Mouse (Mus musculus) frontal cortex, postnatal 10 days (tissue): ENCODE results near the gene Ctns.

Source experiments
- DNase-seq, 2 experiments: peaks; one replicate each; pipeline ENCODE4 v3.0.0; 2022; ENCODE audit warnings: low spot score in 2 of 2, mixed read lengths in 1 of 2

Gene Ctns

DNA sequence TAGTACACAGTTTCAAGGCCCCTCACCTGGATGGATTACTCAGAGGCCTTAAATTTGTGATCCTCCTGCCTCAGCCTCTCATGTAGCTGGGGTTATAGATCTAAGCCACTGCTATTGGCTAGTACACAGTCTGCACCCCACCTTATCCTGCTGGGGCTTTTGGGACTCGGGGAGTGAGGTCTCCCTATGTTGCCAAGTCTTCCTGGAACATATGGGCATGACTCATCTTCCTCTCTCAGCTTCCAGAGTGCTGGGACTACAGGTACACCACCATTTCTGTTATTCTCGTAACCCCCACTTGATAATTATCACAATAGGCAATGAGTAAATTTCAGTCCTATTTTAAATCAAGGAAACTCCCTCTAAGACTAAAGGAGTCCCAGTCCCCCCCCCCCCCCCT, 4.4 kb downstream of the Ctns start:
- no peak for DNase-seq

DNA sequence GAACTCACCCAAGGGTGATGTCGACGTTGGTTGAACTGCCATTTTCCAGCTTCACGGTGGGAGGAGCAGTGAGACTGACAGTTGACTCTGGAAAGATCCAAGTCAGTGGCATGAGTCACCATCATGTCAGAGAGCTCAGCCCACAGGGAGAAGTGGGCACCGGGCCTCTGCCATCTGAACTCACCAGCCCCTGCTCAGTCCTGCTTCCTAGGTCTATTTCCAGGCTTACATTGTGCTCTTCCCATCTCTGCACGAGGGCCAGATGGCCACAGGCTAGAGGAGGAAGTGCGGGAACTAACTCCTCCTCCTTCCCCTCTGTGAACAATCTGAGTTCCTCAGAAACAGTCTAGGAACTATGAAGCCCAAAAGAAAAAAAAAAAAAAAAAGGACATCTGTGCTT, 5.8 kb downstream of the Ctns start:
- DNase-seq = no peak

DNA sequence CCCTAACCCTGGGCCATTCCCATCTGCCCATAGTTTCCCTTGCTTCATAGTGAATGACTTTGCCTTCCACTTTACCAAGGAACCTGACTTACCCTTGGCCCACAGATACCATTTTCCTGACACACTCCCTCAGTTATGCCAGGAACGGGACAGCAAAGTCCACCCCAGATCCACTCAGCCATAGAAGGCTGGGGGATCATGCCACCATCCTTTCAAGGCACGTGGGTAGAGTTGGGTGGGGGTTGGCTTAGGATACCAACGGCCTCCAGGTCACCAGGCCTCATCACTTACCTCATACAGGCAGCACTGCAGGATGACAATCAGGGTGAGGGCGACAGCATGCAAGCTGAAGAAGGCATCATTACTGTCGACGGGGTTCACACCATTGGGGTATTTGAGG, 11.6 kb downstream of the Ctns start:
- DNase-seq = no peak

DNA sequence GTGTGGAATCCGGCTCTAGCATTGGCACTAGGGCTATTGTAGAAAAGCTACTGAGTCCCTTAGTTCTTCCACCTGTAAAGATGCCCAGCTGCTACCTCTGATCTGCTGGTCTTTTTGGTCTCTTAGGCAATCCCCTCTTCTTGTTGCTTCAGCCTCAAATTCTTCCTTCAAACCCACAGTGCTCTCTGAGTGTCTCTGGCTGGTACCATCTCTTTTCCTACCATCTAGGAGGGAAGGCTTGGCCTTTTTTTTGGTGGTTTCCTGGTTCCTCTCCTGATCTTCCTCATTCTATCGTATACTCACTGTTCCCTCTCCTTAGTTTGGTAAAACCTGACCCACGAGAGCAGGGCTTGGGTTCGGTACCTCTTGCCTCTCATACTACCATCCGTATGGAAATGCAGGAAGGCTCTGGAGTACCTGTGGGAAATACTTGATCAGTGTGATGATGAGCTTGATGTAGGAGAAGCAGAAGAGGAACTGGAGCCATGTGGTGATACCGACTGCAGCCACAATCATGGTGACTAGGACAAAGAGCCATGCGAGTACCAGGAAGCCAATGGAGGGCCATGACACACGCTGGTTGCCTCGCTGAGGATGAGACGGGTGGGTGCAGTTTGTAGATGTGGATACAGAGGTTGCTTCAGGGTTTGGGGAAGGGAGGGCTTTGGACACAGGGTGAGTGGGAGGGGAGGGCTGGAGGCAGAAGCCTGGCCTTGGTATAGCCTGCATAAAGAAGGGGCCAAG, 12.8 kb downstream of the Ctns start:
- DNase-seq = no peak

DNA sequence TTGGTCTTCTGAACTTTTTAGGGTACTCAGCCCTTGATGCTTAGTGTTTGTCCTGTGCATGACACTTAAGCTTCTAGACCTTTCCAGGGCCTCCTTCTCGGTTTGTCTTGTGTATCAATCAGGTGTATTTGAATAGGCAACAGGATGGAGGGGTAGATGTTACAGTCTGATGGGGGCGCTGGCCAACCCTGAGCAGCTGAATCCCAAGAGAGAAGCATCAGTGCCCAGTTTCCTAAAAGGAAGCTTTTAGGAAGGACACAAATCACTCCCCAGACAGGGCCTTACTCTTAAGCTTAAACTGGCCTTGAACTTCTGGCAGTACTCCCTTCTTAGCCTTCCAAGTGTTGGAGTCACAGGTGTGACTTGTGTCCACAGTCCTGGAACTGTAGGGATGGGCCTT, 20.9 kb downstream of the Ctns start:
- no peak for DNase-seq

DNA sequence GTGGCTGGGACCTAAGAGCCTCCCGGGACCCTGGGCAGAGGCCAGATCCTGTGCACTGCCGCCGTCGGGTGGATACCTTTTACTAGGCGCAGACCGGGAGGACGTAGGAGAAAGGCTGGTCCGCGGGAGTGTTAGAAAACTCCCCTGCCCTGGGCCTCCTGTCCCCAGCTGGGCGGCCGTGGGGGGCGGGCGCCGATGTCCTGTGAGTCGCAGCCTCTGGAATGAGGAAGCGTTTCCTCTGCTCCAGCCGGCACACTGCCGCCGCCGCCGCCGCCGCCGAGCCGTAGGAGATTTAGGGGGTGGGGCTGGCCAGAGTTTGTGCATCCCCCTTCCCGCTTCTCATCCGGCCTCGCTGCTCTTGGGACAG, 21.4 kb downstream of the Ctns start:
- peak; percentile 45 to 54 for DNase-seq

DNA sequence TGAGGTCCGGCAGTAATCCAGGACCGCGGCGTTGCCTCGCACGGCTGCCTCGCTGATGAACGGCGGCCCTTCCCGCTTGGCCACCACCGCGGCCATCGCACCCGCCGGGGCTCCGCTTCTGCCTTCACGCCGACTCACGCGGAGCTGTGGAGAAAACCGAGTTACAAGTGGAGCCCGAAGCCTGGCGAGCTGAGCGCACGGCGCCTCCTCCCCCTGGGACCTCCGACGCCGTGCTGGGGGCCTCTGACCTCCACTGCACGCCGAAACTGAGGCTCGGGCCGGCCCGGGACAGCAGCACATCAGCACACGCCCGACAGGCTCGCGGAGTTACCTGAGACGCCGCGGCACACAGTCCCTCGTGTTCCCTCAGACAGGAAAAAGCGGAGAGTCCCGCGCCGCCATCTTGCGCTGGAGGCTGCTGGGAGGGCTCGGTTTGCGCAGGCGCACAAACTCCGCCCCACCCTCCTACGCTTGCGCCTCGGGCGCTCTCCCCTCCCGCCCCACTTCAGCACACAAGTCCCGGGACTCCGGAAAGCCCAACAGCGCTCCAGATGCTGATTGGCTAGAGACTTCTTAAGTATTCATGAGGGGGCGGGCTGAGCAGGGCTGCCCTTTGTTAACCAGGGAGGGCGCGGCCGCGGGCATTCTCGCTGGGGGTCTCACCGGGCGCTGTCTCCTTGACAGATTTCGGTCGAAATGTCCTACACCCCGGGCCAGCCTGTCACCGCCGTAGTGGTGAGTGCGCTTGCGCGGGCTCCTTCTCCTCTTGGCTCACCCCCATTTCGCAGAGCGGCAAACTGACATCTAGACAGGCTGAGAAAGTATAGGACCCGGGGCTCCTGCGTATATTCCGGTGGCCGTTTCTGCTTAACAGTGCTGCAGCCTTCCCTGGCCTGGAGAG, 22.0 kb downstream of the Ctns start, which contains the start of the genes Emc6 and Tax1bp3:
Gene Emc6, minus strand, starts transcription at position 430 of the 901 bp plus-strand sequence.
Gene Tax1bp3, plus strand, starts transcription at position 476 of the 901 bp plus-strand sequence.
- peak; percentile 93 for DNase-seq

DNA sequence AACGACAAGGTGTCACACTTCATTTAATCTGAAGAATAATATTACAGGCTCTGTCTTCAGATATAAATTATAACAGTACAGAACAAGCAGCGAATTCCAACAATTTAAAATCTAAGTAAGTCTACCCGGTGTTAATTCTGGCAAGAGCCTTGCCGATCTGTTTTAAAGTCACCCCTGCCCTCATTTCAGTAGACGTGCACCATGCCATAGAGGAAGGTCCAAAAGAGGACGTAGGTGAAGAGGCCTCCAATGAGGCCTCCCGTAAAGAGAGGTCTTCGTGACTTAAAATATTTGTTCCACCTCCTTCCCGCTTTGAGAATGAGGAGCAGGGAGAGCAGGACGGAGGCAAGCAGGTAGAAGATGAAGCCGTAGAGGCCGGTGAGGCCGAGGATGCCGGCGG, 22.7 kb downstream of the Ctns start:
- DNase-seq = no peak

DNA sequence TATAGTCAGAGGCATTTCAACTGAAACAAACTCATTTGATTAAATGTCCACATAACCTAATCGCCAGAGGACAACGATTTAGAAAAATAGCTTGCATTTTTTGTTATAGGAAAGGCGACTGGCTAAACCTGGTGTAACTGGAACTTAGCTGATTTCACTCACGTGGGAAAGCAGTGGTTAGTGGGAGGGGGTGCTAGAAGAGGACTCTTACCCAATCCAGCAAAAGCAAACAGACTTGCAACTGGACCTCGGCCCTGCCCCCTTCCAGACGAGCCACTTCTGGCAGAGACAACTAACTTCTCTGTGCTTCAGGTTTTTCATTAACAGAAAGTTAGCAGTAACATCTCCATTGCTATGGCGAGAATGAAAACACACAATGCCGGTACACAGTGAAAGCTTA, 23.2 kb downstream of the Ctns start:
- no peak for DNase-seq

DNA sequence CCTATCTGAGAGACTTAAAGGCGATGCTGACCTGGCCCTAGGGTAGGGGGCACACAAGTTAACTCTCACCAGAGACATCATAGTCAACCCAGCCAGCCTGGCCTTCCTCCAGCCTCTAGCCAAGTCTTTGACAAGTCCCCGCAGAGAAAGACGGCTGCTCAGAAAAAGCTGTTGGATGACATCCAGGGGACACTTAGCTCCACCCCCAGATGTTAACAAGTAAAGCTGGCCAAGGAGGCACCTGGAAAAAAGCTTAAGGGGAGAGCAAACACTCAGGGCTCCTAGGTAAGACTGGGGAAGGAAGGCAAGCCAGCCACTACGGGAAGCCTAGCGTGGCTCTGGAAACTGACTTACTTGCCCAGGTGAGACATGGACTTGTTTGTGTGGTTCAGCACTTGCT, 26.7 kb downstream of the Ctns start:
- DNase-seq = no peak

DNA sequence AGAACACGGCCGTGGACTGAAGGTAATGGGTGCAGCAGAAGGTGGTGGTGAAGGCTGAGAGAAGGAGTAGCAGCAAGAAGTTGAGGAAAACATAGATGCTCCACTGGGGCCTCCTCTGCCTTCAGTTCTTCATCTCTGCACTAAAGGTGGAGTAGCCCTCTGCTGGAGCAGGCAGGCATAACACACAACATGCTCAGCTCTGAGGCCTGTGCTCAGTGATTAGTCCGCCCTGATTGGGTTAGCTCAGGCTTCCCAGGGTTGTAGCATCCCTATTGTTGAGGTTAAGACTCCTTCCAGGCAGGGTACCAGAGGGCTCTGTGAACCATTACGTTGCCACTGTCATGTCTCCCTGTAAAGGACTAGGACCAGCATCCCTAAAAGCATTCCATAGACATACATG, 29.6 kb downstream of the Ctns start:
- no peak for DNase-seq

DNA sequence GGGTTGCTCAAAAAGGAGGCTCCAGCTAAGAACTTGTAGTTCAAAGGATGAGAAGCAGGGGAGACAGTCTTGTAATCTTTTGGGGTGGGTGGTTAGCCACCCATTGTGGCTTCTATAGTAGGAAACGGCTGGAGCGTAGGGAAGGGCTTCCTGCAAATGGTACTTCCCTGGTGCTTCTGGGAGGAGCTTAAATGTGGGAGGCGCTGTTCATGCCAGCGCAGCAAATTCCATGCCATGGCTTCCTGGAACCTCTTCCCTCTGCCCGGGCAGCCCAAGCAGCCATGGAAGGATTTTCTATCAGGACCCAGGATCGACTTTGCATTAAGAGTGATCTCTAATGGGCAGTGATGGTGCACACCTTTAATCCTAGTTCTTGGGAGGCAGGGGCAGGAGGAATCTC, 30.3 kb downstream of the Ctns start:
- DNase-seq = no peak

DNA sequence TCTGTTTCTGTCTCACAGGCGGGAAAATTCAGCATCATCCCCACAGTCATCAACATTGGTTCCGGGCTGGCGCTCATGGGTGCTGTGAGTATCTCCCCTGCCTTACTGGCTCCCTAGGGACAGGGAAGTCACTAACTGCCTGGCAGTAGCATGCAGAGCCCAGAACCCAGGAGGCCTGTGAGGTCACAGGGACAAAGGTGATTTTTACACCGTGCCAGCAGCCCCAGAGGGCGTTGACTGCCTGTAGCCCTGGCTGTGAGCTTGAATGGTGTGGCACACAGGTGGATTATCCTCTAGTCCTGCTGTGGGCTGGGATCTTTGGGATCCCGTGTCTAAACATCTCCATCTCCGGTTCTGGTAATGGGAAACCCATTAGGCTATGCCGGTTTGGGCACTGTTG, 30.8 kb downstream of the Ctns start:
- no peak for DNase-seq

DNA sequence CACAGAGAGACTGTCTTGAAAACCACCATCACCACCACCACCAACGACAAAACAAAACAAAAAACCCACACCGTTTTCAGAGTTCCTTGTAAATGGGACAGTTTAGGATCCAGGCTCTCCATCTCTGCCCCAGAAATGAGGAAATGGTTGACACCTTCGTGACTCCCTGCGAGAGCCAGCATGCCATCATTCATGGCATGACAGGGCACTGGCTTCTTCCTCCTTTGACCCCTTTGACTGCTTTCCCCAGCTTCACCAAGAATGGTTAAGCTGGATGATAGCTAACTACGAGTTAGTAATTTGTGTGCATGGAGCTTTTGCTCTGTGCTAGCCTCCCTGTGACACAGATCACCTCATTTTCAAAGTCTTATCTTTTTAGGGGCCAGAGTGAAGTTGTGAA, 36.6 kb downstream of the Ctns start:
- DNase-seq = no peak

DNA sequence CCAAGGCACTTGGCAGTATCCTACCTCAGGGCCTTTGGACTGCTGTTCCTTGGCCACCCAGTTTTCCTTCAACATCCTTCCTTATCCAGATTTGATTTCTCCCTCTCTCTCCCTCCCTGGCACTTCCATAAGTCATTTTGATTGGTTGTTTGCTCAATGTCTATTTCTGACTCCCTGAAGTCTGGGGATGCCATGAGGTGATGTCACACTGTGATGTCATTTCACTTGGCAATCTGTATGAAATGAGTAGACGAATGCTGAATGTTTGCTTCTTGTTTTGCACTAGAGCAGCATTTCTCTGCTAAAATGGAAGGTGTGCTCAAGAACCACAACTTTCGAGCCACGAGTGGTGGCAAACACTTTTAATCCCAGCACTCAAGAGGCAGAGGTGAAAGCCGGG, 37.2 kb downstream of the Ctns start:
- DNase-seq = no peak

DNA sequence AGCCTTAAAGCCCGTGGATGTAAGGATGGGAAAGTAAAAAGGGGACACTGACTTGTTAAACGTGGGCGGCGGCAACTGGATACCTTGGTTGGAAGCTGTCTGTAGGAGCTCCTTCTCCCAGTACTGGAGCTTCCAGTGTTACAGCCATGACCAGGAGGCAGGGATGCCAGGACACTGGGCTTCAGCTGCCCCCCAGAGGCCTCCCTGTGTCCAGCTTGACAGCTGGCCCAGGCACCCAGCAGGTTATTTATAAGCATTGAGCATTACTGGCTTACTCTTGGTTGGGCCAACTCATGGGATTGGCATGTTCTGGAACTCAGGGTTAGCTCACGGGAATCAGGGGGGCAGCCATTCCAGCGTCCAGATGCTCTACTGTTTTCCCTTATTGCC, 38.0 kb downstream of the Ctns start:
- DNase-seq = no peak

DNA sequence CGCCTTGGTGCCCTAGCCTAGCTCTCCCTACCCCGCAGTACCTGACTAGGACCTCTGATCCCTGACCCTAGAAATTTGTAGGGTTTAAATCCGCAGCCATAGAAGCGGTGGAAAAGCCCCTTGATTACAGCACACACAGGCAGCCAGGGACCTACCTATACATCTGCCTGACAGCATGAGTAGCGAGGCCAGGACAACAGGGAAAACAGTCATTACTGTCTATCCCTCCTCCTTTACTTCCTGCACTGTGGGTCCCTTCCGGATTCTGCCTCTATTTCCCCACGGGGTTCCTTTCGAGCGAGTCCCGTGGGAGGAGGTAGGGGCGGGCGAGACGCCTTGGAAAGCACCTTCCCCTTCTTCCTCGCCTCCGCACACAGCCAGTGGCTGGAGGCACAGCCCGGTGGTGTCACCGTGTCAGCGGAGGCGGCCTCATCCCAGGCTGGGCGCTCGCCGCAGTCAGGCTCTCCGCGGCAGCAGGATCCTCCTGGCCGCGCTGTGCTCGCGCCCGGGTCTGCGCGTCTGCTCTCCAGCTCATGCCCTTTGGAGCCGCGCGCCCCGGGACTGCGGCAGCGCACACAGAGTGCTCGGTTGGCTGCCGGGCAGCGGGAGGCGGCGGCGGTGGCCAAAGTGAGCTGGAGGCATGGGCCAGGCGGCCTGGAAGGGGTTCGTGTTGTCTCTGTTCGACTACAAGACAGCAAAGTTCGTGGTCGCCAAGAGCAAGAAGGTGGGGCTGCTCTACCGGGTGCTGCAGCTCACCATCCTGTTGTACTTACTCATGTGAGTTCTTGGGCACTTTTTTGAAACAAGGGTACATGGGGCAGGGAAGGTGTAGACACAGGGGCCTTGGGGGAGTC, 38.7 kb downstream of the Ctns start, which contains the start of gene P2rx5:
Gene P2rx5, plus strand, starts transcription at position 465 of the 854 bp plus-strand sequence.
- no peak for DNase-seq

DNA sequence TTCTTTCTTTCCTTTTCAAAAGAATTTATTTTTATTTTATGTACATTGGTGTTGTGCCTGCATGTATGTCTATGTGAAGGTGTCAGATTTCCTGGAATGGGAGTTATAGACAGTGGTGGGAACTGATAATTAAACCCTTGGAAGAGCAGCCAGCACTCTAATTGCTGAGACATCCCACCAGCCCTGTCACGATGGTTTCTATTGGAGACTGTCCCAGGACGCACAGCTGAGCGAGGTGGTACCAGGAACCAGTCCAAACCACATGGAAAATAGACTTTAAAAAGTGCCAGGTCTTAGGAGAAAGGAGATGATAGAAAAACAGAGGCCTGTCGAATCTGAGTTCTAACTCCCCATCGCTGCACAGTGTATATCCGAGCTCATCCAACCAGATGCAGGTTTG, 43.8 kb downstream of the Ctns start:
- DNase-seq = no peak

DNA sequence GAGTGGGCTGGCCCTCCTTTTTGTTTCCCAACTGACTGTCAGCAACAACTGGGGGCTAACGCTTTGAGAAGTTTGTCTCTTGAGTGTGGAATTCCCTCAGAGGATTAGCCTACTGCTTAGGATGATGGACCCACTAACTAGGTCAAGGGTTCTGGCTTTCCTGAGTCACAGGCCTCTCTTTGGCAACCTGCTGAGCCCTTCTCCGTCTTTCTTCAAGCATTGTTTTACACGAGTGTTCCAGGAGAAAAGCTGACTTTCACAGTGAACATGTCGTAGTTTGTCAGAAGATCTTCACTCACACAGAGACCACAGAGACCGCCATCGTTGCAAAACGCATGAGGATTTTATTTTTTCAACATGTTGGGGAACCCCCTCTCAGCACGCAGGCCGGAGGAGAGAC, 50.6 kb downstream of the Ctns start:
- DNase-seq = no peak

DNA sequence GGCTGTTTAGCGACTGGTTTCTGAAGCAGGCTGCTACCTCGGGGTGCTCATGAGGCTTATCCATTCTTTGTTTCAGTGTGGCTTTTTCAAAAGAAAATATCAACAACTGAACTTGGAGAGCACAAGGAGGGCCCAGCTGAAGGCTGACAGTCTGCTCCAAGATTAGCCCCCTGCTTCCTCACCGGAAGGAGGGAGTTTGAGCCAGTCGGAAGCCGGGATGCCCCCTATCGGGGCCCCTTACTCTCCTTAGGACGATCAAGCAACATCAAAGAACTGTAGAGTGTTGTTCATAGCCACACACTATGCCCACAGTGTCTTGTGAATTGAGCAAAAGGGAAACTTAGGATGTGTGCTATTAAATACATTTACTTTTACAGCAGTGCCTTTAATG, 51.9 kb downstream of the Ctns start:
- DNase-seq = no peak

DNA sequence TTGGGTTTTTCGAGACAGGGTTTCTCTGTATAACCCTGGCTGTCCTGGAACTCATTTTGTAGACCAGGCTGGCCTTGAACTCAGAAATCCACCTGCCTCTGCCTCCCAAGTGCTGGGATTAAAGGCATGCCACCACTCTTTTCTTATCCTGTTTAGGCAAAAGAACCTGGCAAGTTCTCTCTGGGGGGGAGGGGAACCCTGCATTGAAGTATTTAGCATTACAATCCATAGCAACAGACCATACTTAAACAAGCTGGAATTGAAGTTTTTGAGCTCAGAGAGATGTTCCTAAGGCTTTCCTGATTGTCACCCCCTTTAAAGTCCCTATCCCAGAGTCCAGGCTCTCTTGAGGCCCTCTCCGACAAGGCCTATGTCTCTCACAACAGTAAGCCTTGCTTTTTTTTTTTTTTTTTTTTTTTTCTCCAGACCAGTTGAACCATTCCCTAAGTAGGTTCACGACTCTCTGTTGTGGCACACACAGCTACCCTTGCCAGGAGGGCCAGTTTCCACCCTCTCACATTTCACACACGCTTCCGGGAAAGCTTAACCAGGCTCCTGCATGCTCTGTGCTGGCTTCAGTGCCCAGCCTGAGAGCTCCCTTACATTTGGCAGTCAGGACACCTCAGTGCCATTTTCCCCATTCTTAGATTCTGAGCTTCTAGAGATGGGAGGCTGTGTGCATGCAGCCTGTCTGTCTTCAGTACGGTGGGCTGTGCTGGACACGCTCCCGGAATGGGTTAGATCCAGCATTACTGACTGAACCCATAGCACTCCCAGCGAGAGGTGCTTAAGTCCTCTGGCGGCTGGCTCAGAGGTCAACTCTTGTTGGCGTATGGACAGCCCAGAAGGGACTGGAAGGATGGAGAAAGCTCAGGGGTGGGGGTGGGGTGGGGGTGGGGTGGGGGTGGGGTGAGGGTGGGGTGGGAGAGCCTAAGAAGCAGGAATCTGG, 52.5 kb downstream of the Ctns start:
- no peak for DNase-seq
